Mouse (Mus musculus): ENCODE measurements around the gene Fto.

- TF ChIP-seq POLR2A (IDR thresholded peaks at IDR 0.05; ENCODE audit: extremely low read depth, insufficient read depth, low read length) (no peak), CTCF (IDR thresholded peaks at IDR 0.05; ENCODE audit: extremely low read depth, insufficient read depth, low read length) (no peak)
These were observed 262.3 kb downstream of the Fto start for GRCm38 (mm10) chr8:91575576-91575975.
